ENCODE assay signal across 11 mouse cellular contexts in genomic region chr14:55510125-55510731, GRCm38 (mm10). TPM values are rescaled to one million over a fixed set of nuclear protein-coding genes. Genes with fewer than 3 reads are reported as not detected.
DNase-seq lines count a peak whose midpoint lies in the region; ATAC-seq lines count a peak whose summit lies in the region.
"Had no signal": no experiment of that assay in that cellular context is flagged by ENCODE, and none has a peak within 500 bp of the region (broad histone marks: within the 10 kb centered on the region; RNA-seq: fewer than 3 reads in every experiment).

Gene Cpne6 (plus strand): TSS chr14:55510445.

- 89% methylated on average over 11 of the region's 22 CpGs for WGBS in embryonic facial prominence, embryonic 14.5 days
- 75% methylated on average over 22 of the region's 22 CpGs for WGBS in embryonic facial prominence, embryonic 10.5 days
- WGBS in midbrain, embryonic 10.5 days, result 85% methylated on average over 18 of the region's 22 CpGs
- 76% methylated on average over 22 of the region's 22 CpGs for WGBS in midbrain, embryonic 14.5 days

- no peak for DNase-seq in embryonic facial prominence, embryonic 14.5 days (ENCODE audit: low spot score)
- DNase-seq in embryonic facial prominence, embryonic 10.5 days (ENCODE audit: low spot score), result no peak
- DNase-seq in midbrain, embryonic 10.5 days (ENCODE audit: low spot score), result no peak
- no peak for DNase-seq in midbrain, embryonic 14.5 days
- DNase-seq in left cerebral cortex, postnatal 25 days (ENCODE audit: low spot score in 2 of 2), result peak; percentile 67 to 79
- DNase-seq in right cerebral cortex, postnatal 4 days, result peak; percentile 29
- DNase-seq in adrenal gland, postnatal 10 days, result no peak
- no peak for DNase-seq in thymus, adult 18-20 months
- DNase-seq: kidney, adult 2 months; thymus, postnatal 4 days had no signal

- no peaks in the 10 kb centered on the region; the same call in 1 of the 2 replicates for H3K27me3 ChIP-seq in embryonic facial prominence, embryonic 14.5 days (replicated peaks; ENCODE audit: control insufficient read depth, insufficient read depth, low read length)
- H3K27me3 ChIP-seq in embryonic facial prominence, embryonic 10.5 days (replicated peaks; ENCODE audit: low read depth, poor library complexity, severe bottlenecking), result peaks cover 31% of the 10 kb centered on the region
- H3K27me3 ChIP-seq in midbrain, embryonic 10.5 days (ENCODE audit: low read depth, poor library complexity, severe bottlenecking), result 0 out of 2 replicates have a peak, but pooled peaks cover 12% of the 10 kb centered on the region
- H3K27me3 ChIP-seq in midbrain, embryonic 14.5 days (ENCODE audit: control insufficient read depth, insufficient read depth, low read length), result no peaks in the 10 kb centered on the region

- H3K9ac ChIP-seq in embryonic facial prominence, embryonic 14.5 days (ENCODE audit: low read depth, low read length), result peak within 1 kb of the TSS; percentile 37; the same call in 1 of the 2 replicates
- no peak within 1 kb of the TSS for H3K9ac ChIP-seq in midbrain, embryonic 14.5 days (replicated peaks; ENCODE audit: low read length)
- H3K9ac ChIP-seq: lung, embryonic 15.5 days had no signal

- intact Hi-C loops in left cerebral cortex, postnatal 25 days (cut with DNase I), result loop anchor here (1.0 kb wide), 1 partner anchor 8 kb away; no protein-coding TSS in a partner anchor

- no peak within 1 kb of the TSS for H3K4me2 ChIP-seq in embryonic facial prominence, embryonic 14.5 days (ENCODE audit: low read depth, low read length)
- no peak within 1 kb of the TSS for H3K4me2 ChIP-seq in midbrain, embryonic 14.5 days (ENCODE audit: low read length)
- H3K4me2 ChIP-seq: lung, embryonic 15.5 days had no signal

- no peak within 1 kb of the TSS for H3K4me3 ChIP-seq in embryonic facial prominence, embryonic 14.5 days (ENCODE audit: low read depth, low read length)
- no peak within 1 kb of the TSS for H3K4me3 ChIP-seq in embryonic facial prominence, embryonic 10.5 days
- H3K4me3 ChIP-seq in midbrain, embryonic 10.5 days, result no peak within 1 kb of the TSS
- H3K4me3 ChIP-seq in midbrain, embryonic 14.5 days (replicated peaks; ENCODE audit: low read depth, low read length), result no peak within 1 kb of the TSS
- H3K4me3 ChIP-seq: lung, embryonic 15.5 days had no signal

- H3K4me1 ChIP-seq in embryonic facial prominence, embryonic 14.5 days (ENCODE audit: control insufficient read depth, insufficient read depth, low read length), result no peaks in the 10 kb centered on the region; the same call in 1 of the 2 replicates
- H3K4me1 ChIP-seq in embryonic facial prominence, embryonic 10.5 days, result peaks cover 11% of the 10 kb centered on the region
- H3K4me1 ChIP-seq in midbrain, embryonic 10.5 days, result peaks cover 14% of the 10 kb centered on the region
- H3K4me1 ChIP-seq in midbrain, embryonic 14.5 days (ENCODE audit: control insufficient read depth, insufficient read depth, low read length), result no peaks in the 10 kb centered on the region
- H3K4me1 ChIP-seq: lung, embryonic 15.5 days had no signal

- ATAC-seq in embryonic facial prominence, embryonic 14.5 days (ENCODE audit: low read depth), result peak; percentile 24; the same call in 1 of the 2 replicates
- ATAC-seq in midbrain, embryonic 14.5 days (ENCODE audit: low FRiP score, low TSS enrichment), result no peak

- no peaks in the 10 kb centered on the region for H3K9me3 ChIP-seq in embryonic facial prominence, embryonic 14.5 days (ENCODE audit: control insufficient read depth, low read length)
- H3K9me3 ChIP-seq in embryonic facial prominence, embryonic 10.5 days, result no peaks in the 10 kb centered on the region
- H3K9me3 ChIP-seq in midbrain, embryonic 10.5 days (replicated peaks), result no peaks in the 10 kb centered on the region
- H3K9me3 ChIP-seq in midbrain, embryonic 14.5 days (ENCODE audit: control insufficient read depth, low read length), result no peaks in the 10 kb centered on the region
- H3K9me3 ChIP-seq: lung, embryonic 15.5 days had no signal

- no peak within 1 kb of the TSS for H3K27ac ChIP-seq in embryonic facial prominence, embryonic 14.5 days (replicated peaks; ENCODE audit: low read depth, low read length)
- H3K27ac ChIP-seq in embryonic facial prominence, embryonic 10.5 days (replicated peaks), result no peak within 1 kb of the TSS
- H3K27ac ChIP-seq in midbrain, embryonic 10.5 days (replicated peaks), result peak within 1 kb of the TSS; percentile 38; the same call in 1 of the 2 replicates
- no peak within 1 kb of the TSS for H3K27ac ChIP-seq in midbrain, embryonic 14.5 days (replicated peaks; ENCODE audit: low read depth, low read length)
- H3K27ac ChIP-seq: lung, embryonic 15.5 days had no signal

- H3K36me3 ChIP-seq in embryonic facial prominence, embryonic 14.5 days (ENCODE audit: control insufficient read depth, insufficient read depth, low read length), result no peaks in the 10 kb centered on the region
- H3K36me3 ChIP-seq in embryonic facial prominence, embryonic 10.5 days (replicated peaks), result no peaks in the 10 kb centered on the region
- peaks cover 3% of the 10 kb centered on the region; the same call in 1 of the 2 replicates for H3K36me3 ChIP-seq in midbrain, embryonic 10.5 days
- peaks cover 18% of the 10 kb centered on the region; the same call in 1 of the 2 replicates for H3K36me3 ChIP-seq in midbrain, embryonic 14.5 days (ENCODE audit: control insufficient read depth, insufficient read depth, low read length)
- H3K36me3 ChIP-seq: lung, embryonic 15.5 days had no signal

RNA-seq across cellular contexts. Expression of gene Cpne6, which starts in this region (rescaled TPM):
- polyA plus RNA-seq in embryonic facial prominence, embryonic 14.5 days (2014; fragmentation: Nextera tagmentation; extraction: Ambion mirVana), result 3.7 and 5.2 TPM in 2 replicates
- polyA plus RNA-seq in embryonic facial prominence, embryonic 10.5 days (2016; fragmentation: Nextera tagmentation; extraction: Ambion mirVana), result 0.59 and 0.64 TPM in 2 replicates
- polyA plus RNA-seq in midbrain, embryonic 10.5 days (2016; fragmentation: Nextera tagmentation; extraction: Ambion mirVana), result 0.36 and 0.48 TPM in 2 replicates
- polyA plus RNA-seq in midbrain, embryonic 14.5 days (2014; fragmentation: Nextera tagmentation; extraction: Ambion mirVana), result 0.74 and 1.4 TPM in 2 replicates
- total RNA-seq in left cerebral cortex, postnatal 25 days (2021), result 100 to 1,000 TPM; 180 to 216 TPM
- under 1 TPM; 0.09 to 0.61 TPM for total RNA-seq in adrenal gland, postnatal 10 days (2021)

Comparison
In these comparisons a context has a peak if more than half of its experiments do, and no peak if none do; other contexts are left out.
1. RNA of gene Cpne6 (total RNA-seq): 180 to 216 TPM in left cerebral cortex, postnatal 25 days; 0.09 to 0.61 TPM in adrenal gland, postnatal 10 days; every median in the first group is over 100 times any median in the second.
2. DNase-seq: peak in left cerebral cortex, postnatal 25 days (2 of 2) and right cerebral cortex, postnatal 4 days (single experiment); none in embryonic facial prominence, embryonic 14.5 days (single experiment), embryonic facial prominence, embryonic 10.5 days (single experiment), midbrain, embryonic 10.5 days (single experiment), midbrain, embryonic 14.5 days (single experiment), adrenal gland, postnatal 10 days (single experiment) and thymus, adult 18-20 months (0 of 2).